Mouse (Mus musculus) testis, adult 2 months (tissue): ENCODE data around the gene Cyp39a1. TPM values are rescaled to one million over a fixed set of nuclear protein-coding genes. Genes with fewer than 3 reads are reported as not detected.

ENCODE experiments used
- H3K27ac ChIP-seq: fragments of 200-500 bp; 2 replicates; pipeline ENCODE4 v1.5.1; 2012; ENCODE audit warnings: low read depth, low read length; ENCODE audit not compliant: control insufficient read depth, insufficient read depth
- H3K27me3 ChIP-seq: fragments of 200-500 bp; 2 replicates; pipeline ENCODE4 v1.6.1; 2012; ENCODE audit warnings: mild to moderate bottlenecking, low read length, moderate library complexity; ENCODE audit not compliant: control insufficient read depth, insufficient read depth
- H3K36me3 ChIP-seq: fragments of 200-500 bp; 2 replicates; pipeline ENCODE4 v1.6.1; 2012; ENCODE audit warnings: mild to moderate bottlenecking, low read length; ENCODE audit not compliant: control insufficient read depth, insufficient read depth
- H3K4me1 ChIP-seq: fragments of 200-500 bp; 2 replicates; pipeline ENCODE4 v1.6.1; 2012; ENCODE audit warnings: low read length; ENCODE audit not compliant: control insufficient read depth, insufficient read depth
- H3K4me3 ChIP-seq: fragments of 200-500 bp; 2 replicates; pipeline ENCODE4 v1.5.1; 2012; ENCODE audit warnings: low read depth, mild to moderate bottlenecking, low read length, moderate library complexity, mixed read lengths; ENCODE audit not compliant: control insufficient read depth
- CTCF ChIP-seq: fragments of 200-500 bp; IDR thresholded peaks from 2 replicates; pipeline ENCODE4 v1.5.1; 2012; ENCODE audit warnings: low read depth, mild to moderate bottlenecking, inconsistent platforms, low read length, moderate library complexity; ENCODE audit not compliant: control insufficient read depth, insufficient read depth, insufficient replicate concordance
- POLR2A ChIP-seq: fragments of 200-500 bp; IDR thresholded peaks from 2 replicates; pipeline ENCODE4 v1.6.1; 2012; ENCODE audit warnings: low read depth, mild to moderate bottlenecking, inconsistent platforms, low read length, moderate library complexity; ENCODE audit not compliant: control insufficient read depth
- polyA plus RNA-seq: library from polyadenylated mRNA; depleted of rRNA; stranded (reverse); fragments of >200 nt; gene quantifications from 2 replicates; pipeline ENCODE4 v1.2.3, GENCODE M21; 2012

Gene Cyp39a1
- polyA plus RNA-seq, 1 experiment: 2.8 TPM

DNA sequence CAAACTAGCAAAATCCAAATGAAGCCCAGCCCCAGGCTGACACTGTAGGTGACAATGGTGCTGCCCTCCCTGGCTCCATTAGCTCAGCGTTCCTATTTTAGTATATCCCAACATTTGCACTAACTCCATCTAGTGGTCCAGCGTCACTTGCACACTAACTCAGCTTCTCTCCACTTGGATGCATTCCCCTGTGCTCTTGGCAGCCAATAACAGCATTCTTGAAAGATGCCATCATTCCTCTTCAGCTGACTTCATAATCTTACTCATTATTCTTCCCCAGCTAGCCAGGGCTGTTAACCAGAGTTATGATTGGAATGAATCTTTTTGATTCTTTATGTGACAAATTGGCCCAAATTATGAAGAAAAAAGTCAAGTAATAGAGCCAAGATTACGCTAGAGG is 40.0 kb downstream of the Cyp39a1 start:
- no peak overlapping the region for H3K4me3 ChIP-seq
- no peaks in the 10 kb centered on the region for H3K36me3 ChIP-seq
- no peaks in the 10 kb centered on the region for H3K4me1 ChIP-seq
- H3K27me3 ChIP-seq: no peaks in the 10 kb centered on the region
- no peak overlapping the region for H3K27ac ChIP-seq
- TF ChIP-seq CTCF (no peak), POLR2A (no peak)

GRCm38 (mm10) chr17:43711557-43712352 is 44.5 kb downstream of the Cyp39a1 start:
- Histone ChIP-seq H3K27ac (no peak overlapping the region), H3K4me1 (no peaks in the 10 kb centered on the region), H3K27me3 (no peaks in the 10 kb centered on the region), H3K4me3 (no peak overlapping the region), H3K36me3 (no peaks in the 10 kb centered on the region)
- TF ChIP-seq CTCF: no peak

GRCm38 (mm10) chr17:43714191-43714590 is 47.0 kb downstream of the Cyp39a1 start:
- no peaks in the 10 kb centered on the region for H3K4me1 ChIP-seq
- H3K27ac ChIP-seq: no peak overlapping the region
- H3K27me3 ChIP-seq: no peaks in the 10 kb centered on the region
- H3K4me3 ChIP-seq: no peak overlapping the region
- no peaks in the 10 kb centered on the region for H3K36me3 ChIP-seq
- TF ChIP-seq CTCF (no peak), POLR2A (no peak)

GRCm38 (mm10) chr17:43716601-43717000 is 49.4 kb downstream of the Cyp39a1 start:
- no peaks in the 10 kb centered on the region for H3K4me1 ChIP-seq
- TF ChIP-seq CTCF: no peak
- no peak for TF ChIP-seq POLR2A
- H3K4me3 ChIP-seq: no peak overlapping the region
- no peaks in the 10 kb centered on the region for H3K27me3 ChIP-seq
- no peaks in the 10 kb centered on the region for H3K36me3 ChIP-seq
- H3K27ac ChIP-seq: no peak overlapping the region

DNA sequence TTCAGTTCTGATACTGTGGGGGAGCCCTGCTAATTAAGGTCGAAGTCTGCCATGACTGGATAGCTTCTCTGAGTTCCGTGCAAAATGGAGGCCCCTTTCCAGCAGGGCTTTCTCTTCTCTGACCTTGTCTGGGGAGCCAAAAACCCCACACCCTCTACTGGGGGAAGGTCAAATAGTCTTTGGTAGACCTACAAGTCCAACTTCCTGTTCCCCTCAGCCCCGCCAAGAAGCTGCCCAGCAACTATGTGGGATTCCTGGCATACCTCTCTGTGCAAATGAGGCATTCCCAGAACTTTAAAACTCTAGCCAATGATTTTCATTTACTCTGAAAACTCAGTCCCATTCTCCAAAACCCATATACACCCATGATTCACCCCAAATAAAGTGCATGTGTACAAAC is 52.2 kb downstream of the Cyp39a1 start:
- Histone ChIP-seq H3K27me3 (no peaks in the 10 kb centered on the region), H3K36me3 (no peaks in the 10 kb centered on the region), H3K4me1 (no peaks in the 10 kb centered on the region), H3K4me3 (no peak overlapping the region), H3K27ac (no peak overlapping the region)
- TF ChIP-seq CTCF: no peak
- TF ChIP-seq POLR2A: no peak

DNA sequence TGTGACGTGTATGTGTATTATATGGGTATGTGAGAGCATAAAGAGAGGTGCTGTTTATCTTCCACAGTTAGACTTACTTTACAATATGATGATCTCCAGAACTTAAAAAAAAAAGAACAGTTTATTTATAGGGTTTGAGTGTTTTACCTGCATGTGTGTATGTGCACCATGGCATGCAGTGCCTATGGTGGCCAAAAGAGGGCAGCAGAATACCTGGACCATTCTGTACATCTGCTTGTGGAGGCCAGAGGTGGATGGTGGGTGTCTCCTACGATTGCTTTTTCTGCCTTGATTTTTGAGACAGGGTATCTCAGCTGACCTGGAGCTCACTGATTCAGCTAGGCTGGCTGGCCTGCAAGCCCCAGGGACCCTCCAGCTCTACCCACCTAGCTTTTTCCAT is 57.3 kb downstream of the Cyp39a1 start:
- no peak overlapping the region for H3K4me3 ChIP-seq
- H3K4me1 ChIP-seq: no peaks in the 10 kb centered on the region
- TF ChIP-seq CTCF (peak; percentile 56; the same call in 1 of the 2 replicates), POLR2A (no peak)
- no peak overlapping the region for H3K27ac ChIP-seq
- H3K27me3 ChIP-seq: no peaks in the 10 kb centered on the region
- no peaks in the 10 kb centered on the region for H3K36me3 ChIP-seq

DNA sequence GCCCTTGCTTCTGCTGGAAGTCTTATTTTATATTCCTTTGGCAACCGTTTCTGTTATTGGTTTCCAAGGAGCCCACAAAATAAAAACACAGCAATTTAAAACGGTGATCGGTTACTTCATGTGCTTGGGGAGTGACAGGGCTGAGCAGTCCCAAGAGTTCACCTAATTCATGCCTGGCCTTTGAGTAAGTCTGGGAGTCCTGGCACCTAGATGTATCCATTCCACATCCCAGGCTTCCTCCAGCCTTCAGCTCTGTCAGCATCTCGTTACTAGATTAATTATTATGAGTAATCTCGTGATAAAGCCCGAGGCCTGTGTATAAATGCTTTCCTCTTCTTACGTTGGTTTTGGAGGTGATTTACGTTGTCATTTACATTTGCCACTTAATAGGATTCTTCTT is 64.1 kb downstream of the Cyp39a1 start:
- H3K27ac ChIP-seq: no peak overlapping the region
- no peak overlapping the region for H3K4me3 ChIP-seq
- no peaks in the 10 kb centered on the region for H3K4me1 ChIP-seq
- no peaks in the 10 kb centered on the region for H3K36me3 ChIP-seq
- no peaks in the 10 kb centered on the region for H3K27me3 ChIP-seq
- no peak for TF ChIP-seq CTCF
- TF ChIP-seq POLR2A: no peak

DNA sequence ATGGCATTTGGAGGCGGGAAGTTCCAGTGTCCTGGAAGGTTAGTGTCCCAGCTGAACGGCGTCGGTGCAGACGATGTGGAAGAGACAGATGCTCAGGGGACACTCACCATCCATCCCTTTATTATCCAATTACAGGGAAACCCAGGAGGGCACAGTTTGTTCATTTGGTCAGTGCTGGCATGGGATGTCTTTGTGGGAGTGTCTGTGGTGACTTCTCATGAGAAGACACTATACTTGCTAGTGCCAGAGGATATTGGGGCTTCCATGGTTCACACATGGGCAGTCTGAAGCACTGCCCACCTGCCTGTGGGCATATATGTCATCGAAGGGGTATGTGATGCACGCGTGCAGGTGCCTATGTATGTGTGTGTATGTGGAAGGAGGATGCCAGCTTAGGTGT is 64.8 kb downstream of the Cyp39a1 start:
- H3K36me3 ChIP-seq: no peaks in the 10 kb centered on the region
- H3K27me3 ChIP-seq: no peaks in the 10 kb centered on the region
- TF ChIP-seq CTCF: no peak
- no peak for TF ChIP-seq POLR2A
- no peaks in the 10 kb centered on the region for H3K4me1 ChIP-seq
- H3K27ac ChIP-seq: no peak overlapping the region
- no peak overlapping the region for H3K4me3 ChIP-seq
